Mouse (Mus musculus) heart, adult 10 weeks (tissue): ENCODE data around the gene Disp3. TPM values are rescaled to one million over a fixed set of nuclear protein-coding genes. Genes with fewer than 3 reads are reported as not detected.

ENCODE experiments used
- polyA plus RNA-seq: library from polyadenylated mRNA; stranded (reverse); fragments of 350-450 nt; fragmentation: Illumina TruSeq; extraction: RNeasy Lipid Tissue Mini Kit (QIAGEN cat#74804); gene quantifications from one replicate; pipeline ENCODE4 v1.2.3, GENCODE M21; 2014; ENCODE audit warnings: low read depth, low replicate concordance

The Disp3 gene
- not detected for polyA plus RNA-seq

GRCm38 (mm10) chr4:148287476-148288054 is at the start of gene Disp3:
Gene Disp3, minus strand, starts transcription at chr4:148287965.

Other genes with a start within 250 kb of the Disp3 start
- gene Clcn6, start 249.1 kb downstream of the Disp3 start, polyA plus RNA-seq, result 7.5 TPM
- gene Mthfr, start 248.9 kb downstream of the Disp3 start, polyA plus RNA-seq, result 16.4 TPM
- 24.6 TPM for gene Agtrap, start 199.9 kb downstream of the Disp3 start, polyA plus RNA-seq
- gene Mad2l2, start 157.6 kb downstream of the Disp3 start, polyA plus RNA-seq, result 14.4 TPM
- not detected for gene Draxin, start 157.3 kb downstream of the Disp3 start, polyA plus RNA-seq
- gene Fbxo6, start 135.8 kb downstream of the Disp3 start, polyA plus RNA-seq, result 43.9 TPM
- gene Fbxo44, start 127.5 kb downstream of the Disp3 start, polyA plus RNA-seq, result 23.3 TPM
- gene Fbxo2, start 127.3 kb downstream of the Disp3 start, polyA plus RNA-seq, result not detected
- gene Ubiad1, start 156.8 kb upstream of the Disp3 start, polyA plus RNA-seq, result 16.0 TPM
- 20.2 TPM for gene Mtor, start 160.6 kb upstream of the Disp3 start, polyA plus RNA-seq
- gene Angptl7, start 212.5 kb upstream of the Disp3 start, polyA plus RNA-seq, result 2.8 TPM